Mouse (Mus musculus): ENCODE measurements around the gene Rnpepl1.

GRCm38 (mm10) chr1:92914239-92914638 is 3.7 kb downstream of the Rnpepl1 start:
- no peak for TF ChIP-seq EP300 (IDR thresholded peaks at IDR 0.05)
- TF ChIP-seq CTCF (IDR thresholded peaks at IDR 0.05): no peak
